Mouse (Mus musculus) activated CD4-positive, CD25-positive, alpha-beta regulatory T cell, adult 4 months (primary cell): ENCODE measurements at regions not wholly inside any gene's neighbourhood (a gene's known extent, or its start where the extent isn't known, plus 50 kb on each side); places are given as distances from the start of the nearest gene placed in this dataset.

Experiments
- ATAC-seq: one replicate; pipeline ENCODE4 v1.8.0; 2017

DNA sequence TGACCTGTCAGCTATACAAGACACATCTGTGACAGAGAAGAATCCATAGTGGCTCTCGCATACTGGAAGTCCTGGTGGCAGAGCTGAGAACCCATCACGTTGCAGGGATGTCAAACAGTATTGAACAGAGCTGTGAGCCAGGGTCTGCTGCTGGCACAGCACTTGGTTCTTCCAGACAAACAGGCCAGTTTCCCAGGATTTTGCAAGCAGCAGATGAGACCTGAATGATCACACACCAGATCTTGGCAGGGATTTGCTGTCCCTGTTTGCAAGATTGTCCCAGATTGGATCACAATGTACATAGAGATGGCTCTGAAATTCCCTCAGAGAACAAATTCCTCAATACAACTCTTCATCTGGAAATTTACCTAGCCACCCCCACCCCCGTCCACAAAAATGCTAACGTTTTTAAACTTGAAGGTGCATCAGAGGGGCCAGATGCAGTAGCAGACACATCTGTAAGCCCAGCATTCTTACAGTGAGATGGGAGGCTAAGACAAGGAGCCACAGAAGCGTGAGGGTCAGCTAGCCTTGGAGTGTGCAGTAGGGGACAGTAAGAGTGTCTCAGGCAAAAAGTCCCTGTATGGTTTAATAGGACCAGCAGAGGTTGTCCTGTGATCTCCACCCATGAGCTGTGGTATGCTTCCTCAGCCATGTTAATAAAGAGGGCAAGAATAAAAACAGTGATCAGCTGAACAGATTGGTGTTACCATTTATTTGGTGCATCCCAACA lies 307.8 kb downstream of the Gadd45g start:
- no peak for ATAC-seq

DNA sequence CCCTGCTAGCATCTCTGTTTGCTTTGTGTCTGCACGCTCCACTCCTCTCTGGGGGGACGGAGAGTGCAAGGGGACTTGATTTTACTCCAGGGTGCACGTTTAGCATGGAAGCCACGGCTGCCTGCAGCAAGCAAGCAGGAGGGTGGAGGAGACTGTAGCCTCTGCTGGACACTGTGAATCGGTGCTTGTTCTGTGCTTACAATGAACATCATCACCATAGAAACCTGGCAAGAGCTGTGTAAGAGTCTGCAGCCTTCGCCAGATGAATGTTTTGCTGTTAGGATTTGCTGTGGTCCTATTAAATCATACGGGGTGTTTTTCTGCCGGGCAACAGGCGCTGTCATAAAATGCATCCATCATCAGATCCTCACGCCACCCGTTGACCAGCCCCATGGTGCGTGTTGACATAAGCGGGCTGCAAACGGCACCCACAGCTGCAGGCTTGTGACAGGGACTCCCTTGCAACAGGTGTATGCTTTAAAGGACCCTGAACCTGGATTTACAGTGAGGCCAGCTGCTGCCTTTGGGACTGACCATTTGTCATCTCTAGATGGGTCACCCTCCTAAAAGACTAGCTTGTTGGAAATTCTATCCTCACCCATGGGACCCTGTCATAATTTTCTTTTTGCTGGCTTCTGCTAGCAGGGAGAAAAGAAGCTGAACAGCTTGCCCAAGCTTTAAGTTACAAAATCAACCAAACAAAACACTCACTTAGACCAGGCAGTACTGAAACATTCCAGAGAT lies 308.5 kb downstream of the Gadd45g start:
- no peak for ATAC-seq

DNA sequence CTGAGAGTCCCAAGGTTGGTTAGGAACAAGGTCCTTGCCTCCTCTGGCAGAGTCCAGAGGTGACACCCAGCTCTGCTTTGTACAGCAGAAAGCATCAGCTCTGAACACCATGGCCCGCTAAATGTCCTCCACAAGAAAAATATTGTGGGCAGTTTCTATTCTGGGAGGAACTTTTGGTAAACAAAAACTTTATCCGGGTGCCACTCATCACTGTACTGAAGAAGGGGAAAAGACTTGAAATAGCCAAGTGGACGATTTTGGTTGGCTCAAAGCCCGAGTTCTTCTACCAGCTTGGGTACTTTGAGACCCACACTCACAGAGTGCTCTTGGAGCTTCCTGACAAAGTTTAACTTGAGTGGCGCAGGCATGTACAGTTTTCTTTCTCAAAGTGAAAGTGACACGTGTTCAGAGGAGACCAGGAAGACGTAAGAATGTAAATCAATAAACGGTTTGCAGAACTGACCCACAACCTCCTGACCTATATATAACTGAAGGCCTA lies 309.2 kb downstream of the Gadd45g start:
- ATAC-seq, result no peak

DNA sequence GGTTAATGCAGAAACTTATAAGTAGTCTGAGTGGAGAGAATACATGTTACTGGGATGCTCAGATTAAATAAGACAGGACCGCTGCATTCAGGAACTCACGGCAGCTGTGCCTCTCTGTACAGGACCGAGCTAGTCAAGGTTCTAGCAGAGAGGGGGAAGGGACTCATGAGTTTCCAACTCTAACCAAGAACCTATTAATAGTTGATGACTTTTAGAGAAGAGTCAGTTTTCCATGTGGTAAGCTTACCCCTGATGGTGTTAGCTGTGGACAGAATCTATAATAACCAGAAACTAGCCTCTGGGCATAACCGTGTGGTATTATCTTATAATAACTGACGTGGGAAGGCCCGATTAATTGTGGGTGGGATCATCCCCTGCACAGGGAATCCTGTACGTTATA lies 316.2 kb downstream of the Gadd45g start:
- no peak for ATAC-seq

DNA sequence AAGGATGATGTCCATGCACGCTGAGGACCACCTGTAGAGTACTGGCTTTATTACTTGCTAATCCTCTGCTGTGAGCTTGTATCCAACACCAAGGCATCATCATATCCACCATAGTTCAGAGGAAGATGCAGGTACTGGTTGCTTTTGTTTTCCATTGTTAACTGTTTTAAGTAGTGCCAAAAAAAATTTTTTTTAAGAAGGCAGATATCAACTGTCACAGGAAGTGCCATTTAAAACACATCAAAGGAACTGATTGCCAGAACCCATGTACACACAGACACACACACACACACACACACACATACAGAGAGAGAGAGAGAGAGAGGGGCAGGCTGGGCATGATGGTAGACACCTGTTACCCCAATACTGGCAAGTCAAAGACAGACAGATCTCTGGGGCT lies 319.1 kb downstream of the Gadd45g start:
- ATAC-seq, result peak; percentile 40

DNA sequence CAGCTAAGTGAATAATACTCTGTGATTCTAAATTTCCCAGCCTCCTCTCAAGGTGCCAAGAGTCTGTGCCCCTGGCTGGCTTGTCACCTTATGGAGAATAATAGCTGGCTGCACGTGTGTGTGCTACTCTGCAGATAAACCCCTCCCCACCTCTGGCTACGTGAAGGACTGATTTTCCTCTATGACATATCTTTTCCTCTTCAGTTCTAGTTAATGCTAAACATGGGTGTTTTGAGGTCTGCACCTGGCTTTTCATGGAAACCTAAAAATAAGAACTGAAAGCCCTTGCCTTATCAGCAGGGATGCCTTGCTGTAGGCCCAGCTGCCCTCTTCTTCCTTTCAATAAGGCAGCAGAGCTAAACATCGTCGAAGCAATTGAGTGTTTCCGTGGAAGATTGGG lies 321.5 kb downstream of the Gadd45g start:
- ATAC-seq, result no peak

DNA sequence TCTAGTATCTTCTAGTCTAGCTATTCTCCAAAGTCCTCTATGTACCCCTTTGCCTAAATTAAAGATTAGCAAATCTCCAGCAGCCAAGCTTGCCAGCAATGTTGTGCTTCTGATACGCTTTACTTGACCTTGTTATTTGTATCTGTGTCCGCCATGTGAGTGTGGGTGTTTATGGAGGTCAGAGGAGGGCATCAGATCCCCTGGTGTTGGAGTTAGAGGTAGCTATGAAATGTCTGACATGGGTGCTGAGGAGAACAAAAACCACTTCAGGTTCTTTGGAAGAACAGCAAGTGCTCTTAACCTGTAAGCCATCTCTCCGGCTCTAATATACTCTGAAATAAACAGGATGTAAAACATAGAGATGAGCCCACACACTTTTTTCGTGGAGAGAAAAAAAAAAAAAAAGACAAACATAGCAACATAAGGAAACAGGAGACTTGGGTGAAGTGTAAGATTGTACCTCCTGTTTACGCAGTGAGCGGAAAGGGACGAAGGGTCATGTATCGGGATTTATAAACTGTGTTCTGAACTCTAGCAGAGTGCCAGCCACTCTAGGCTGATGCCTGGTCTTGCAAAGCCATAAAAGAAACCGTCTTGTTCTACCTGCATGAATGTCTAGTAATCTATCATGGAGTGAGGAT lies 326.3 kb downstream of the Gadd45g start:
- ATAC-seq, result no peak

DNA sequence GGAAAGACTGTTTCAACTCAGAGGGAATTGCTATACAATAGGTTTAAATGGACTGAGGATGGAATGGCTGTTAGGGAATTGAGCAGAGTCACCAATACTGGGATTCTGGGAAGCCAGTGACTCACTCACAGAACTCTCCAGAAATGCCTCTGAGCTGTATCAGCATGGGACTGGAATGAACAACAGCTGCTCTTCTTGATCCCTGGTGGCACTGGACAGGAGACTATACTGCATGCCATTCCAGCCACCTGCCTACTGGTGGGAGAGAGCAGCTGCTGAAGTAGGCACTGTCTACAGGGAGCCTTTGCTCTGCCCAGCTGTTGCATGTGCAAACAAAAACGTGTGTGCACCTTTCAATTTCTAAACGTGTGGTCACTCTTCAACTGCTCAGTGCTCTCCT lies 329.2 kb downstream of the Gadd45g start:
- no peak for ATAC-seq

DNA sequence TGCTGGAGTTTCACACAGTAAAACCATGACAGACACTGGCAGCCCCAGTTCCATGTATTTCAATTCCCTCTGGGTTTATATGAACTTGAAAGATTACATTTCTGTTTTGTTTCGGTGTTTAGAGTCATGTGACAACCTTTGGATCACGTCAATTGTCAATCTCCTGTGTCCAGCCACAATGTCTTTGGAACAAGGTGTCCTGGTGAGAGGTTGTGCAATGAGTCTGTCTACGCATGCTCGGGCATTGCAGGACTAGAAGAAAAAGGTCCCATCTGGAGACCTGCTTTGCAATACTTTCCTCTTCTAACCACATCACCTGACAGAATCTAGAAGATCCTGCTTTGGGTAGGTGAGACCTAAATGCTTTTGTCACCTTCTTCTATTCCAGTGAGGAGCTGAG lies 333.5 kb downstream of the Gadd45g start:
- no peak for ATAC-seq

DNA sequence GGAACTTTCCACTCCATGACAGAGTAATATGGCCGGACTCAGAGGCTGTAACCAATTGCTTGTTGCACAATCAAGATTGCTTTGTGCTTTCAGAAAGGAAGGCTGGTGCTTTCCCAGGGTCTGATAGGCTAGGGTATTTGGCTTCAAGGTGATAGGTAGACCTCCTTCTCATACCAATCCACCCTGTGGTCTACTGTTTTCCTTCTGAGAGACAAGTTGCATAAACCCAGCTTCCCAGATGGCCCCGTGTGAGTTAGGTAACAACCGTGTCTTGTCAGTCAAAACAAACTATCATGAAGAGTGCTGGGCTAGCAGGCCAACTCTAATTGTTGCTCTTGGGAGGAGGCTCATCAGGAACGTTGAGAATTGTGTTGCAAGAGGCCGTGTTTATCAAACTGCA lies 337.2 kb downstream of the Gadd45g start:
- no peak for ATAC-seq

DNA sequence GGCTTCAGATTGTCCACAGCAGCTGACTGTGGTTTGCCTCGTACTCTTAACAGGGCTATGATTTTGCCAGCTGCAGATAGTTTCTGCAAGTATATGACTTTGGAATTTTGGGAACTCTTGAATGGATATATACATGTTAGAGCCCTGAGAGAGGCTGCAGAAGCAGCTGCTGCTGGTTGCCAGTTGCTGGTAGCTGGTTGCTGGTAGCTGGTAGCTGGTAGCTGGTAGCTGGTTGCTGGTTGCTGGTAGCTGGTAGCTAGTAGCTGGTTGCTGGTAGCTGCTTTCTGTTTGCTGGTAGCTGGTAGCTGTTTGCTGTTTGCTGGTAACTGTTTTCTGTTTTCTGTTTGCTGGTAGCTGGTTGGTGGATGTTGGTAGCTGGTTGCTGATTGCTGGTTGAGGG lies 339.1 kb downstream of the Gadd45g start:
- no peak for ATAC-seq

DNA sequence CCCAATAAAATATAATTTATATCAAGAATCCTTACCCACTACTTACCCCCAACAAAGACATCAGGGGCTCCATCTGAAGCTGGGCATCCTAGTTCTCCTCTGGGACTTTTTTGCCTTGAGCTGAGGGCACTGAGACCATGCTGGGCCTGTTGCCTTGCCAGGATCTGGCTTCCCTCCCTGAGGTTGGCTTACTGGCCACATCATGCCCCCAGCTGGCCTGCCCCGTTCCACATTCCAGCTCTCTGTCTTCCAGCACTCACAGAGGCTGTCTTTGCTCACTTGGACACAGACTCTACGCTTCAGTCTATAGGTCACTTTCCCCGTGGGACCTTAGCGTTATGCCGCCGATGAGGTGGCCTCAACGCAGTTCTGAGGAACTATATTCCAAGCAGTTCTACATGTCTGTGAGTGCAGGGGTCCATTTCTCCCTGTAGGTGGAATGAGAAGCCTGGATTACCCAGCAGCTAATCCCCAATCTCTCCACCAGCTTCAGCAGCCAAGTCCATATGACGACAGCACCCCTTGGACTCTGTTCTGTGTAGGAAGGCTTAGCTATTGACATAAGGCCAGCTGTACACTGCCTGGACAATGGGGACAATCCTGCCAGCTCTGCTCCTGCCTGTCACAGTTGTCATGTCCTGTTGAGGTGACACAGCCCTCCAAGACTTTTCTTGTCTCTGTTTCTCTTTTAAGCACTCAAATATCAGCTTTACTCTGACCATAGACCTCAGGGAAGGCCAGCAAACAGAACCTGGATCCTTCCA lies 341.5 kb downstream of the Gadd45g start:
- no peak for ATAC-seq

DNA sequence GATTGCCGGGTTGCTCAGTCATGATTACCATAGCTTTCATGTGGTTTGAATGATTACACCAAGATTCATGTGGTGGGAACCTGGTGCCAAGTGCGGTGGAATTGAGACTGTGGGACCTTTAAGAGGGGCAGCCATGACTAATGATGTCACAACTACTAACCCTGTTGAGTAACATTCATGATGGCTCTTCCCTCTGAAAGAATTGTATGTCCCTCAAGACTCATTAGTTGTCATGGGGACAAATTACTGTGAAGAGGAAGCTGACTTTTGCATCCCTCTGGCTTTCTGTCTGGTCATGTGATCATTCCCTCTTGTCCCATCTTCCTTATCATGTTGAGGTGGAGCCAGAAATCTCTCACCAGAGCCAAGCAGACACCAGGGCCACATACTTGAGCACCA lies 342.1 kb downstream of the Gadd45g start:
- no peak for ATAC-seq

DNA sequence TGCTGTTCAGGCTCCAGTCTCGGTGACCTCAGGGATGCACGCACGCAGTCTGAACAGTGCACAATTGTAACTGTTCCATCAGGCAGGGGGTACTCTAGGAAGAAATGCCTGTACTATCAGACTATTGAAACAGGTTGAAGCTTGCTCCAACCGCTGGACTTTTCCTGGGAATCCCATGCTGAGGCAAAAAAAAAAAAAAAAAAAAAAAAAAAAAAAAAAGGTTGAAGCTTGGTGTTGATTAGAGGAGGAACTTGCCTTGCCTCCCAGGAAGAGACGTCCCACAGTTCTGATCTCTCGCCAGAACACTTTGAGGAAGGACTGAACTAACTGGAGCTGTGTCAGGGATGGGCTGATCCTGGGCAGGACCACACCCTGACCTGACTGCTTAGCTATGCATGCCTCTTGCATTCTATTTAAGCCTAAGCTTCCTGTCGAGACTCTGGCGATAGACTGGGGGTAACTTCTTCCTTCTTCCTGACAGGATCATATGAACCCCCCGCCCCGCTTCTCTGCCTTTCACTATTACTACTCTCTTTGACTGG lies 341.6 kb downstream of the Diras2 start:
- ATAC-seq, result no peak

DNA sequence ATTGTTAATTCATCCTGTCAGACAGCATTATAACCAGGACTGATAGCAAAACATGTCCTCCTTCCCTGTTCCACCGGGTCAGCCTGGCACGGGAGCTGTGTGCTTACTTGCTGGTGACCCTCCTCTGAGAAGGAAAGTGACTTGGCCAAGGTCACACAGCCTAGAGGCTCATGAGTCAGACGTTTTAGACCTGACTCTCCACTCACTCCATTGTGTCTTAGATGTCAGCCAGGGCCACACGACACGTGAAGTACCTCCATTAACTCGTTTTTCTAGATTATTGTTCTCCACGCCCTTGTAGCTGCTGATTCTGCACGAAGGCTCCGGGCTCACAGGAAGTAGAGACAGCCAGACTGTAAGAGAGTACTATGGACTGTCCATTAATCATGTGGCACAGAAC lies 340.8 kb downstream of the Diras2 start:
- no peak for ATAC-seq

DNA sequence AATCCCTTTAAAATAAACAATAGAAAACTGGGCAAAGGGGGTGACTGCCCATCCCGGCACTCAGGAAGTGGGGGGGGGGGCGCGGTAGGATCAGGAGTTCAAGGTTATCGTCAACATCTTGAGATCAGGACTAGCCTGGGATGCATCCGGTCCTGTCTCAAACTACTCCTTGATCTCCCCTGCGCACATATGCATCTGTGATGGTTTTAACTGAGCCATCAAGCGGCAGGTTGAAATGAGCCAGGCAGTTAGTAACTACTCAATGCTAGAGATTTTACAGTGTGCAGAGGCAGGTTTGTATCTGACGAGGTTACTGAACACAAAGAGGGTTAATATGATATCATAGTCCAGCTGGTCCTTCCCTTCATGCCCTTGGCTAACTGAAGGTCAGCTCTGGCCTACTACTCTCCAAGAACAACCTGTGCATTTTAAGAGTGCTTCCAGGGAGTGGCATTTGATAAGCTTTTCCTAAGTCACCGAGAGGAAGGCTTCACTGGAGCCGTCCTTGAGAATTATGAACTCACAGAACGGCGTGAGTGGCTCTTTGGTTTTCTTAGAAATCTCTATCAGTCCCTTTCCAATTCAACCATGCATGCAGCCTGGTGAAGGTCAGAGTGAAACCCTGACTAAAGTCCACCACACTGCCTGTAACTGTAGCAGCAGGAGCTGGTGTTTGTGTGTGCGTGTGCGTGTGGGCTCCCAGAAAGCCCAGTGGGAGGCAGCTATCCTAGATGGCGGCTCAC lies 340.1 kb downstream of the Diras2 start:
- no peak for ATAC-seq

DNA sequence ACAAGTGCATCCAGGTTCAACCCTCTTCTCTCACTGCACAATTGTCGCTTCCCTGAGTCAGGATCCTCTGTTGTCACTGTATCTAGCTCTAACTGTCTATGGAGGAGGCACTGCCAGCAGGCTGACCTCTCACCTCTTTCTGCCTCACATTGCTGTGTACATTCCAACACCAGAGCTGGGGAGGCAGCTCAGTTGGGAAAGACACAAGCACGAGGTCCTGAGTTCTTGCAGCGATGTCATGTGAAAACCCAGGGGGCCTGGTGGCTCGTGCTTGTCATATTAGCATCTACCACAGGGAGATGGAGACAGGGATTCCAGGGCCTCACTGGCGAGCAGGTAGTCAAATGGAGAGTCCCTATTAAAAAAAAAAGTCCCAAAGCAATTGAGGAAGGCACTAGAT lies 334.2 kb downstream of the Diras2 start:
- no peak for ATAC-seq

DNA sequence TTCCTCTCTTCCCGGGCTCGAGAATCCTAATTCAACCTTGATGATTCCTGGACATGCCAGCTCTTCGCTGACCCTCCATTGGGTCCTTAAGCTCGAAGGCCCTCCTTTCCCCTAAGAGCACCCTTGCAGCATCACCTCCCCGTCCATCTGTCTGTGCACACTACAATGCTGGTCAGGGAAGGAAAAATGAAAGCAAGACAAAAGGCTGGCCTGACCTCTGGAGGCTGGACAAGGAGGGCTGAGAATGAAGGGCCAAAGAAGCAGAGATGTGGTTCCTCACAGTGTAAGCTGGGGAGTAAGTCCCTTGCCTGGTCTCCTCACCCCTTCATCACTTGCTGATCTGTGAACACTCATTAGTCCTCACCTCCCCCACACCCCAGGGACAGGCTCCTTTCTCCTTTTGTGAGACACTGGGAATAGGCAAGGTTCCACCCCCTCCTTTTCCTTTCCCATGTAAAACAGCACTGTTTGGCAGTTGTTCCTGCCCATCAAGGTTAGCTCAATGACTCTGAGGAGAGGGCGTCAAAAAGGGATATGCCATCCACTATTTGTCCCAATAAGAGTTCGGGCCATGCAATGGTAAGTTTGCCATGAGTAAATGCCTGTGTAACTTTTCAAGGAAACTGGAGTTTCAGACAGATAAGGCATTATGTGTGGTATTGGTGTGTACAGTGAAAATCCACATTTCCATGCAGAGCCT lies 332.3 kb downstream of the Diras2 start:
- no peak for ATAC-seq

DNA sequence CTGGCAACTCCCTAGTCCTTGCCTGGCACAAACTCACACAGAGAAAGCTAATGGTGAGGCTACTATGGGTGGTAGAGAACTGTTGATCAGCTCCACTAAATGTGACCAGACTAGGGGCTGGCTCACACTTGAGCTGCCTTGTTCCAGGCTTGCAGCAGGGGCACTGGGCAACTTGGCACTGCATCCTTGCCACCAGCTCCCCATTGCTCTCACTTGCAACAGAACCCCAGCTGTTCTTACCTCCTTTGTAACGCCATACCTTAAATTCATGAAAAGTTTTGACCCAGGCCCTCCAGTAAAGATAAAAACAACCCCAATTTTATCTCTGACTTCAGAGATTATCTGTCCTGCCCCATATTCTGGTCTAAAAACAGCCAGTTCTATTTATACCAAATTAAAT lies 328.7 kb downstream of the Diras2 start:
- ATAC-seq, result no peak

DNA sequence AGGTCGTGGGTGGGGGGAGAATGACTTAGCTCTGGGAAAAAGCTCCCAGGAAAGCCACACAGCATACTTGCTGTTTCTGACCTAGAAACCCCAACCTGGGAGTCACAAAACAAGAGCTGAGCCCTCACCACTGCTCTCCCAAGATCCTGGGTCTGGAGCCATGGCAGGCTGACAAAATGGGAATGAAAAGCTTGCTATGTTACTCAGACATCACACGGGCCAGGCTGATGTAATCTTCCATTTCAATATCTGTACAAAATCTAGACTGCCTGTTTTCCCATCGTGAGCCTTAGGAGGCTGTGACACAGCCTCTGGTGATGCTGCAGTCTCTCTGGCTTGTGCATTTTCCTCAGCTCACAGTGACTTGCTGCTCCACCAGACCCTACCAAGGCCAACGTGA lies 325.1 kb downstream of the Diras2 start:
- ATAC-seq, result no peak

DNA sequence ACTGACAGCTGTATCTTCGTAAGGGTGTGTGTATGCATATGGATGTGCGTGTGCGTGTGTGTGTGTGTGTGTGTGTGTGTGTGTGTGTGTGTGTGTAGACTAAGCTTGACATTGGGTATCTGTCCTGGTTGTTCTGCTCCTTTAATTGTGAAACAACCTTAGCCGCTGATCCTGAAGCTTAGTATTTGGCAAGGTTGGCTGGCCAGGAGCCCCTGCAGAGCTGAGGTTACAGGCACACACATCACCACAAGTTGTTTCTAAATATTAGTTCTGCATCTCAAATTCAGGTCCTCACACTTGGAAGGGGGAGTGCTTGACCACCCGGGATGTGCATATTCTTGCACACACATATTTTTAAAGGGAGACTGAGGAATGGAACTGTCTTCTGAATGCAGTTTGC lies 314.7 kb downstream of the Diras2 start:
- ATAC-seq, result no peak
